Mouse (Mus musculus) ovary, adult 18-20 months (tissue): ENCODE results near the gene Shank1.
A peak's percentile ranks its signal among the peaks of the same experiment; 100 is the strongest.

Experiments used
- DNase-seq: peaks from one replicate; pipeline ENCODE4 v3.0.0; 2022; ENCODE audit warnings: low spot score, mixed read lengths

Gene Shank1

GRCm38 (mm10) chr7:44373889-44374652, 64.0 kb downstream of the Shank1 start:
- DNase-seq, result peak; percentile 84

- no peak for DNase-seq
These were observed 64.7 kb downstream of the Shank1 start for GRCm38 (mm10) chr7:44374756-44375155.

- no peak for DNase-seq
These were observed 65.2 kb downstream of the Shank1 start for GRCm38 (mm10) chr7:44375207-44375606.

- DNase-seq, result no peak
These were observed 65.7 kb downstream of the Shank1 start for GRCm38 (mm10) chr7:44375793-44376192.

- no peak for DNase-seq
These were observed 68.2 kb downstream of the Shank1 start for GRCm38 (mm10) chr7:44378290-44378689.

GRCm38 (mm10) chr7:44382541-44382940, 72.5 kb downstream of the Shank1 start:
- no peak for DNase-seq

- no peak for DNase-seq
These were observed 74.1 kb downstream of the Shank1 start, which contains the start of gene Syt3 for GRCm38 (mm10) chr7:44383980-44384715. TSS of gene Syt3 (plus strand) at chr7:44384102.

- DNase-seq, result no peak
These were observed 74.6 kb downstream of the Shank1 start for GRCm38 (mm10) chr7:44384716-44385059.

GRCm38 (mm10) chr7:44385720-44386119, 75.7 kb downstream of the Shank1 start, which contains the start of gene 1700008O03Rik:
TSS of gene 1700008O03Rik (minus strand) at chr7:44385820.
- no peak for DNase-seq

- no peak for DNase-seq
These were observed 81.8 kb downstream of the Shank1 start for GRCm38 (mm10) chr7:44391831-44392230.

GRCm38 (mm10) chr7:44392341-44392740, 82.3 kb downstream of the Shank1 start:
- no peak for DNase-seq

GRCm38 (mm10) chr7:44393284-44393683, 83.2 kb downstream of the Shank1 start:
- DNase-seq, result no peak

GRCm38 (mm10) chr7:44398570-44398969, 88.5 kb downstream of the Shank1 start:
- no peak for DNase-seq

- DNase-seq, result no peak
These were observed 91.6 kb downstream of the Shank1 start for GRCm38 (mm10) chr7:44401673-44402072.

GRCm38 (mm10) chr7:44405346-44406014, 95.4 kb downstream of the Shank1 start:
- peak; percentile 90 for DNase-seq

- DNase-seq, result no peak
These were observed 95.9 kb downstream of the Shank1 start for GRCm38 (mm10) chr7:44406015-44406355.
